Mouse (Mus musculus) thymus, adult 2 months (tissue): ENCODE measurements around the gene Pip4k2a. TPM values are rescaled to one million over a fixed set of nuclear protein-coding genes. Genes with fewer than 3 reads are reported as not detected.
A peak's percentile ranks its signal among the peaks of the same experiment; 100 is the strongest.

Experiments
- DNase-seq: peaks from one replicate; pipeline ENCODE4 v3.0.0; 2021
- H3K27ac ChIP-seq: fragments of 200-500 bp; 2 replicates; pipeline ENCODE4 v1.5.1; 2012; ENCODE audit warnings: low read length, control low read depth; ENCODE audit not compliant: control insufficient read depth, insufficient read depth
- H3K27me3 ChIP-seq: fragments of 200-500 bp; 2 replicates; pipeline ENCODE4 v1.6.1; 2012; ENCODE audit warnings: mild to moderate bottlenecking, low read length, moderate library complexity, mixed read lengths; ENCODE audit not compliant: control insufficient read depth, insufficient read depth
- H3K36me3 ChIP-seq: fragments of 200-500 bp; 2 replicates; pipeline ENCODE4 v1.6.1; 2012; ENCODE audit warnings: mild to moderate bottlenecking, low read length, moderate library complexity; ENCODE audit not compliant: control insufficient read depth, insufficient read depth
- H3K4me1 ChIP-seq: fragments of 200-500 bp; replicated peaks from 2 replicates; pipeline ENCODE4 v1.6.1; 2012; ENCODE audit warnings: low read length; ENCODE audit not compliant: control insufficient read depth, insufficient read depth
- H3K4me3 ChIP-seq: fragments of 200-500 bp; 2 replicates; pipeline ENCODE4 v1.5.1; 2012; ENCODE audit warnings: mild to moderate bottlenecking, low read length, control low read depth, moderate library complexity; ENCODE audit not compliant: control insufficient read depth, insufficient read depth
- CTCF ChIP-seq: fragments of 200-500 bp; IDR thresholded peaks from 2 replicates; pipeline ENCODE4 v1.5.1; 2012; ENCODE audit warnings: mild to moderate bottlenecking, control low read depth, low read length, moderate library complexity, borderline replicate concordance; ENCODE audit not compliant: control insufficient read depth, poor library complexity, insufficient read depth; ENCODE audit errors: extremely low read depth
- POLR2A ChIP-seq: fragments of 200-500 bp; IDR thresholded peaks from 2 replicates; pipeline ENCODE4 v1.6.1; 2012; ENCODE audit warnings: mild to moderate bottlenecking, low read length, control low read depth, moderate library complexity; ENCODE audit not compliant: control insufficient read depth, poor library complexity, insufficient read depth; ENCODE audit errors: extremely low read depth
- WGBS: fragments of 180-500 bp; shearing (Covaris S2); methylation state at CpG from one replicate; pipeline ENCODE4 v1.1.7; 2018; 5-methylcytosine and 5-hydroxymethylcytosine counted together
- polyA plus RNA-seq: library from polyadenylated mRNA; depleted of rRNA; stranded (reverse); fragments of >200 nt; gene quantifications from 2 replicates; pipeline ENCODE4 v1.2.3, GENCODE M21; 2012

Gene Pip4k2a
- polyA plus RNA-seq, 1 experiment: 61.2 TPM

DNA sequence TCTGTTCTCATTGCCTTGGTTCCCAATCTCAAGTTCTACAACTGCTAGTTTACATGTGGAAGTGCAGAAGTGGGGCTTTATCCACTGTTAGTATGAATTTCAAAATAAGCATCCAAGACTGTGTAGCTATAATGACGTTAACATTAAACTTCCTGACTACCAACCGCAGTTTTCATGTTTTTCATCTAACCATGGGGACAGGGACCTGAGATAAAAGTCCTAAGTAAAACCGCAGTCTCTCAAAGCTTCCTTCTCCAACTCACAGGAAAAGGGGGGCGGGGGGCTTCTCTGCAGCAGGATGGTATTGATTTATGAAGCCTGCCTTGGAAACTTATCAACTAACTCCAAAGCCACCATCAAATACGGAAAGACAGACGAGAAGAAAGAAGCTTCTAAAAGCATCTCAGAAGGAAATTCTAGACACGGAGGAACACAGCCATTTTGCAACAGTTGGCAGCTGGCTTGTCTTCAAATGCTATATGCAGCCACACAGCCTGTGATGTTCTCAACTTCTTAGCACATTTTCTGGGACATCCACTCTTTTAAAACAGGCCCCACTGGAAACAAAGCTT is 45.7 kb downstream of the Pip4k2a start:
- H3K27me3 ChIP-seq: no peaks in the 10 kb centered on the region
- no peak for DNase-seq
- H3K4me3 ChIP-seq: no peak overlapping the region
- H3K27ac ChIP-seq: peak overlapping the region; percentile 94
- no peaks in the 10 kb centered on the region for H3K36me3 ChIP-seq
- 1% methylated on average over 7 of the region's 7 CpGs for WGBS
- TF ChIP-seq POLR2A: no peak
- TF ChIP-seq CTCF: no peak
- peaks cover 47% of the 10 kb centered on the region for H3K4me1 ChIP-seq

DNA sequence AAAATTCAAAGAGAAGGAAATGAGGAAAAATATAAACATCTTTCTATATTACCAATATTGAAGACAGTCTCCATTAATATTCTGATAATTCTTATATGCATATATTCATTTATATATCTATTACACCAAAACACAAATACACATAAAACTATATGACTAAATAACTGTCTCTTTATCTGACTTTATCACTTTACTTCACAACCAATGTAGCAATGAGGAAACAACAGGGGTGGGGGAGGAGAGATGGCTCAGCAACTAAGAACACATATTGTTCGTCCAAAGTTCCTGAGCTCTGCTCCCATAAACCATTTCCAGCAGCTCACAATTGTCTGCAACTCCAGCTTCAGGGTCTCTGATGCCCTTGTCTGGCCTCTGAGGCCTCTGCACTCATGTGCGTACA is 47.2 kb downstream of the Pip4k2a start:
- TF ChIP-seq POLR2A (no peak), CTCF (no peak)
- peaks cover 43% of the 10 kb centered on the region for H3K4me1 ChIP-seq
- 67% methylated on average over 2 of the region's 2 CpGs for WGBS
- 0 out of 2 replicates have a peak overlapping the region, but pooled peaks have one; percentile 24 for H3K27ac ChIP-seq
- no peak overlapping the region for H3K4me3 ChIP-seq
- DNase-seq: no peak
- no peaks in the 10 kb centered on the region for H3K36me3 ChIP-seq
- H3K27me3 ChIP-seq: no peaks in the 10 kb centered on the region

- no peak for DNase-seq
- TF ChIP-seq CTCF (no peak), POLR2A (no peak)
- WGBS: 25% methylated on average over 7 of the region's 7 CpGs
- H3K27me3 ChIP-seq: no peaks in the 10 kb centered on the region
- no peaks in the 10 kb centered on the region for H3K36me3 ChIP-seq
- H3K27ac ChIP-seq: no peak overlapping the region
- no peak overlapping the region for H3K4me3 ChIP-seq
- H3K4me1 ChIP-seq: peaks cover 40% of the 10 kb centered on the region
Observed at GRCm38 (mm10) chr2:18948741-18949140, 49.2 kb downstream of the Pip4k2a start.

GRCm38 (mm10) chr2:18947669-18948459 is 50.1 kb downstream of the Pip4k2a start:
- Histone ChIP-seq H3K4me3 (no peak overlapping the region), H3K27ac (peak overlapping the region; percentile 55; the same call in 1 of the 2 replicates), H3K36me3 (no peaks in the 10 kb centered on the region), H3K27me3 (no peaks in the 10 kb centered on the region), H3K4me1 (peaks cover 47% of the 10 kb centered on the region)
- TF ChIP-seq POLR2A: no peak
- TF ChIP-seq CTCF: no peak
- DNase-seq: no peak
- 86% methylated on average over 7 of the region's 7 CpGs for WGBS

- no peaks in the 10 kb centered on the region for H3K36me3 ChIP-seq
- TF ChIP-seq CTCF (no peak), POLR2A (no peak)
- no peak overlapping the region for H3K27ac ChIP-seq
- no peaks in the 10 kb centered on the region for H3K27me3 ChIP-seq
- H3K4me1 ChIP-seq: peaks cover 47% of the 10 kb centered on the region
- DNase-seq: no peak
- WGBS: 85% methylated on average over 1 of the region's 1 CpGs
- no peak overlapping the region for H3K4me3 ChIP-seq
Observed at GRCm38 (mm10) chr2:18945438-18945837, 52.5 kb downstream of the Pip4k2a start.

DNA sequence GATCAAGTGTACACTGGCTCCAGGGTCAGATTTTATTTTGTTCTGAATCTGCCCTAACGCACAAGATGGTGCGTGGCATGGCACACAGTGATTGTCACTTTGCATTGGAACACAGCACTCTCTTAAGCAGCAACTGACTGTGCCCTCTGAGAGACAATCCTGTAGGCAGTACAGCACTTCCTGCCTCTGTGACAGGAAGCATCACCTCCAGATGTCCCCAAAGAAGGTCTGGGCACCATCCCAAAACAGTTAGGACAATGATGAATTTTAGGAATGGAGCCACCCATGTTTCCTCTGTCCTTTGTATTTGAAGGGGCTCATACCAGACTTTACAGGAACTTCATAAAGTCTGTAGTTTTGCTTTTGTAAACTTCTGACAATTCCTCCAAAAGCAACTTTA is 54.0 kb downstream of the Pip4k2a start:
- H3K4me1 ChIP-seq: peaks cover 48% of the 10 kb centered on the region

More for the DNA sequence above, 54.0 kb downstream of the Pip4k2a start:
- DNase-seq: no peak
- 60% methylated on average over 2 of the region's 2 CpGs for WGBS
- no peaks in the 10 kb centered on the region for H3K27me3 ChIP-seq
- H3K36me3 ChIP-seq: no peaks in the 10 kb centered on the region
- H3K27ac ChIP-seq: peak overlapping the region; percentile 29; the same call in 1 of the 2 replicates
- TF ChIP-seq CTCF (no peak), POLR2A (no peak)
- H3K4me3 ChIP-seq: no peak overlapping the region
